Comparison of ENCODE assay signal across 20 mouse cellular contexts in the genomic region with DNA sequence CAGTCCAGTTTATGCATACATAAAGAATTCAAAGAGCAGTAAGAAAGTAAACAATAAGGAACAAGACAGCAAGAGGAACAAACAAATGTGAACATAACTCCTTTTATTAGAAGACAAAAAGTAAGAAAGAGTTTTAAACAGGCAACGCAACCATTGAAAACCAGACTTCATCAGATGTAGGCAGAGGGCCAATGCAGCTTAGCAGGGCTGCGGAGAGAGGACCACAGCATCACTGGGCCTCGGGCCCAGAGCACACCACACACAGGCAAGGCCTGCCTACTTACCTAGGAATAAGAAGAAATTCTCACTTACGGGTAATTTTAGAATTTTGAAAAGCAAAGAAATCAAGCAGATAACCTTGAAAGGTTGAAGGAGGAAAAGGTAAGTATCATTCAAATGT.
"Had no signal": no experiment of that assay in that cellular context is flagged by ENCODE, and none has a peak within 500 bp of the region (broad histone marks: within the 10 kb centered on the region; RNA-seq: fewer than 3 reads in every experiment).

No protein-coding gene starts in this region.

- H3K27ac ChIP-seq: kidney, embryonic 15.5 days; left cerebral cortex, adult 2 months; limb, embryonic 10.5 days; limb, embryonic 13.5 days; liver, embryonic 12.5 days; liver, embryonic 15.5 days; lung, embryonic 15.5 days; midbrain, embryonic 12.5 days had no signal

- H3K9ac ChIP-seq: kidney, embryonic 15.5 days; limb, embryonic 13.5 days; liver, embryonic 12.5 days; liver, embryonic 15.5 days; lung, embryonic 15.5 days; midbrain, embryonic 12.5 days had no signal

- H3K4me3 ChIP-seq: kidney, embryonic 15.5 days; left cerebral cortex, adult 2 months; limb, embryonic 10.5 days; limb, embryonic 13.5 days; liver, embryonic 12.5 days; liver, embryonic 15.5 days; lung, embryonic 15.5 days; megakaryocyte, embryonic 14.5 days; midbrain, embryonic 12.5 days had no signal

- H3K27me3 ChIP-seq: kidney, embryonic 15.5 days; limb, embryonic 13.5 days; liver, embryonic 12.5 days; liver, embryonic 15.5 days; lung, embryonic 15.5 days; megakaryocyte, embryonic 14.5 days; midbrain, embryonic 12.5 days had no signal

- H3K36me3 ChIP-seq: kidney, embryonic 15.5 days; limb, embryonic 10.5 days; limb, embryonic 13.5 days; liver, embryonic 12.5 days; liver, embryonic 15.5 days; lung, embryonic 15.5 days; midbrain, embryonic 12.5 days had no signal

- H3K9me3 ChIP-seq: kidney, embryonic 15.5 days; limb, embryonic 10.5 days; limb, embryonic 13.5 days; liver, embryonic 12.5 days; liver, embryonic 15.5 days; lung, embryonic 15.5 days; megakaryocyte, embryonic 14.5 days; midbrain, embryonic 12.5 days had no signal

- H3K4me2 ChIP-seq: kidney, embryonic 15.5 days; limb, embryonic 13.5 days; liver, embryonic 12.5 days; liver, embryonic 15.5 days; lung, embryonic 15.5 days; midbrain, embryonic 12.5 days had no signal

- DNase-seq: kidney, adult 8-10 months; kidney, postnatal 10 days; kidney, postnatal 36 days; layer of hippocampus, postnatal 36 days; liver; lung, adult 18-20 months; lung, postnatal 10 days; lung, postnatal 36 days; thymus, adult 18-20 months; thymus, postnatal 36 days had no signal

- ATAC-seq: liver, embryonic 12.5 days; midbrain, embryonic 16.5 days had no signal

- H3K4me1 ChIP-seq: kidney, embryonic 15.5 days; limb, embryonic 10.5 days; limb, embryonic 13.5 days; liver, embryonic 12.5 days; liver, embryonic 15.5 days; lung, embryonic 15.5 days; megakaryocyte, embryonic 14.5 days; midbrain, embryonic 12.5 days had no signal
